Mouse (Mus musculus): ENCODE data around the gene Kctd2. TPM values are rescaled to one million over a fixed set of nuclear protein-coding genes. Genes with fewer than 3 reads are reported as not detected.

Kctd2 gene
- polyA plus RNA-seq, 1 experiment from 2014 or later: 22.0 TPM

DNA sequence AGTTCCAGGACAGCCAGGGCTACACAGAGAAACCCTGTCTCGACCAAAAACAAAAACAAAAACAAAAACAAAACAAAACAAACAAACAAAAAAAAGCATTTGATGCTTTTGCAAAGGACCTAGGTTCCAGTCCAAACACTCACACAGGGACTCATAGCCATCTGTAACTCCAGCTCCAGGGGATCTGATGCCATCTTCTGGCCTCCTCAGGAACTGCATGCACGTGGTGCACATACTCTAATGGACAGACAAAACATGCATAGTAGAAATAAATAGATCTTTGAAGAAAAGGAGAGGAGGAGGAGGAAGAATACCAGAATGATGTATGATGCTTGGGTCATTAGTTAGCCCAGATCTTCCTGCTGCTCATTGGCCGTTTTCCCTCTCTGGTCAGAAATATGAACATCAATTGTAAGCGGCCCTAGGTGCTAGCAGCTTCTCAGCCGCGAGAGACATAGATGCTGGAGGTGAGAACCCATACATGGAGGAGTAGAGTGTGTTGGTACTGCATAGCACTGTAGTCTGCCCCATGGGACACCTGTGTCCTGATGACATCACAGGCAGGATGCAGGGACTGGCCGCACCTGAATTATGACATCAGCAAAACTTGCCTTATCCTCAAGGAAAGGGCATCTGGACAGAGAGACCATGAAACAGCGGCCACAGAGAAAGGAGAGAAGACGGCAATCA is 20.1 kb downstream of the Kctd2 start, which contains the start of gene Trim80:
Gene Trim80, plus strand, starts transcription at position 640 of the 690 bp plus-strand sequence.
- no peak for DNase-seq (ENCODE audit: low spot score)
- H3K36me3 ChIP-seq (ENCODE audit: control insufficient read depth, insufficient read depth, low read length): no peaks in the 10 kb centered on the region
- ATAC-seq (ENCODE audit: insufficient read depth, low FRiP score, low TSS enrichment): no peak
- WGBS: 93% methylated on average over 9 of the region's 9 CpGs
- H3K9me3 ChIP-seq (ENCODE audit: control insufficient read depth, low read length): no peaks in the 10 kb centered on the region
- H3K4me3 ChIP-seq (ENCODE audit: low read depth, low read length): no peak within 1 kb of the TSS
- no peak within 1 kb of the TSS for H3K27ac ChIP-seq (ENCODE audit: low read depth, low read length)
- H3K9ac ChIP-seq (ENCODE audit: low read length): peak within 1 kb of the TSS; percentile 7; the same call in 1 of the 2 replicates
- H3K27me3 ChIP-seq (ENCODE audit: control insufficient read depth, insufficient read depth, low read length): no peaks in the 10 kb centered on the region
- H3K4me2 ChIP-seq (ENCODE audit: low read depth): no peak within 1 kb of the TSS
- no peaks in the 10 kb centered on the region; the same call in 1 of the 2 replicates for H3K4me1 ChIP-seq (ENCODE audit: control insufficient read depth, insufficient read depth, low read length)

DNA sequence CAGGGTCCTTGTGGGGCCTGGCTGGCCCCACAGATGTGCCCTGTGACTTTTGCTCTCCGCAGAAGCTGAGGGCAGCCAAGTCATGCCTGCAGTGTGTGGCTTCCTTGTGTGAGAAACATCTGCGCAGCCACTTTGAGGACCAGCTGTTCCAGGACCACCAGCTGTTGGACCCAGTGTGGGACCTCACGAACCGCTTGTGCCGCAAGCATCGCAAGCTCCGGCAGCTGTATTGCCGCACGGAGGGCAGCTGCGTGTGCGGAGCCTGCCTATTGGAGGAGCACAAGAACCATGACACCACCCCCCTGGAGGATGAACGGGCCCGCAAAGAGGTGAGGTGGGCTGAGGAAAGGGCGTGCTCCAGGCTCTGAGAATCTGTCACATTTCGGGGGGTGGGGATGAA is 21.5 kb downstream of the Kctd2 start:
- DNase-seq (ENCODE audit: low spot score): peak; percentile 19
- H3K9ac ChIP-seq (ENCODE audit: low read length): peak overlapping the region; percentile 7; the same call in 1 of the 2 replicates
- no peaks in the 10 kb centered on the region for H3K9me3 ChIP-seq (ENCODE audit: control insufficient read depth, low read length)
- WGBS: 43% methylated on average over 15 of the region's 15 CpGs
- H3K4me3 ChIP-seq (ENCODE audit: low read depth, low read length): no peak overlapping the region
- no peaks in the 10 kb centered on the region for H3K4me1 ChIP-seq (ENCODE audit: control insufficient read depth, insufficient read depth, low read length)
- H3K36me3 ChIP-seq (ENCODE audit: control insufficient read depth, insufficient read depth, low read length): no peaks in the 10 kb centered on the region
- H3K27me3 ChIP-seq (ENCODE audit: control insufficient read depth, insufficient read depth, low read length): no peaks in the 10 kb centered on the region
- H3K27ac ChIP-seq (ENCODE audit: low read depth, low read length): no peak overlapping the region
- H3K4me2 ChIP-seq (ENCODE audit: low read depth): no peak overlapping the region
- no peak for ATAC-seq (ENCODE audit: insufficient read depth, low FRiP score, low TSS enrichment)

DNA sequence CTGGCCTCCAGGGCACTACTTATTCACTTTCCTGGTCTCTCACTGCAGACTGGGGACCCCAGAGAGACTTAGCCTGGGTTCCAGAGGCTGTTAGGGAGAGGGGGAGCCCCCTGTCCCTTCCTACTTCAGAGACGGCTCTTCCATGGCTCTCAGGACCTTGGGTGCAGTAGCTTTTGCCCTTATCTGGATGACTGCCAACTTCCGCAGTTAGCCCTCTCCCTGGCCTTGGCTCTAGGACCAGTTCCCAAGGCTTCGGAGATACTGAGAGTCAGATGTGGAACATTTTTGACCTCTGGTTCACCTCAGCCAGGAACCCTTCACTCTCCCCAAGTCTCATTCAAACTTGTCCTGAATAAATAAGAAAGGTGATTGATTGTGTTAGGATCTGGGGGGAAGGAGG is 27.0 kb downstream of the Kctd2 start:
- no peaks in the 10 kb centered on the region for H3K4me1 ChIP-seq (ENCODE audit: control insufficient read depth, insufficient read depth, low read length)
- H3K9me3 ChIP-seq (ENCODE audit: control insufficient read depth, low read length): no peaks in the 10 kb centered on the region
- H3K27me3 ChIP-seq (ENCODE audit: control insufficient read depth, insufficient read depth, low read length): no peaks in the 10 kb centered on the region
- no peak overlapping the region for H3K27ac ChIP-seq (ENCODE audit: low read depth, low read length)
- H3K9ac ChIP-seq (ENCODE audit: low read length): no peak overlapping the region
- 75% methylated on average over 3 of the region's 3 CpGs for WGBS
- no peak for ATAC-seq (ENCODE audit: insufficient read depth, low FRiP score, low TSS enrichment)
- no peak overlapping the region for H3K4me2 ChIP-seq (ENCODE audit: low read depth)
- DNase-seq (ENCODE audit: low spot score): no peak
- H3K36me3 ChIP-seq (ENCODE audit: control insufficient read depth, insufficient read depth, low read length): no peaks in the 10 kb centered on the region
- no peak overlapping the region for H3K4me3 ChIP-seq (ENCODE audit: low read depth, low read length)

DNA sequence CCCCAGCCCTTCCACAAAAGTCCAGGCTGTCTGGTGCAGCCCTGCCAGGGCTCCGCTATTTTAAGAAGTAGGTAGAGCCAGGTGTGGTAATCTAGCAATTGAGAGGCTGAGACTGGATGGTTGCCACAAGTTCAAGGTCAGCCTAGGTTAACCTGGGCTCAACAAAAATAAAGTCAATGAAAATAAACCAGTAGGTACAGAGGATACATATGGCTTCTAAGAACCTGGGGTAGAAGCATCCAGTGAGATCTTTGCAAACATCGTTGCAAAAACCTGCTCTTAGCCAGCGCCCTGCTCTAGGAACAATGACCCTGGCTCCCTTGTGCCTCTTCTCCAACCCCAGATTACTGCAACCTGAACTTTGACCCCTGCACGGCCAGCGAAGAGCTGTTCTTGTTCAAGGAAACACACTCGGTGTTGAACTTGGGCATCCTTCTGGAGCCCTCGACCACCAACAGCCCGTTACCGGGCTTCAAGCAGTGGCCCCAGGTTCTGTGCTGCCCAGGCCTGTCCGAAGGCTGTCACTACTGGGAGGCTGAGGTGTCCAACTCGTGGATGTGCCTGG is 27.5 kb downstream of the Kctd2 start:
- Histone ChIP-seq H3K4me2 (ENCODE audit: low read depth) (no peak overlapping the region), H3K4me1 (ENCODE audit: control insufficient read depth, insufficient read depth, low read length) (no peaks in the 10 kb centered on the region), H3K9me3 (ENCODE audit: control insufficient read depth, low read length) (no peaks in the 10 kb centered on the region), H3K9ac (ENCODE audit: low read length) (no peak overlapping the region), H3K27me3 (ENCODE audit: control insufficient read depth, insufficient read depth, low read length) (no peaks in the 10 kb centered on the region), H3K36me3 (ENCODE audit: control insufficient read depth, insufficient read depth, low read length) (no peaks in the 10 kb centered on the region), H3K4me3 (ENCODE audit: low read depth, low read length) (no peak overlapping the region), H3K27ac (ENCODE audit: low read depth, low read length) (no peak overlapping the region)
- 86% methylated on average over 11 of the region's 11 CpGs for WGBS
- no peak for ATAC-seq (ENCODE audit: insufficient read depth, low FRiP score, low TSS enrichment)
- DNase-seq (ENCODE audit: low spot score): no peak

DNA sequence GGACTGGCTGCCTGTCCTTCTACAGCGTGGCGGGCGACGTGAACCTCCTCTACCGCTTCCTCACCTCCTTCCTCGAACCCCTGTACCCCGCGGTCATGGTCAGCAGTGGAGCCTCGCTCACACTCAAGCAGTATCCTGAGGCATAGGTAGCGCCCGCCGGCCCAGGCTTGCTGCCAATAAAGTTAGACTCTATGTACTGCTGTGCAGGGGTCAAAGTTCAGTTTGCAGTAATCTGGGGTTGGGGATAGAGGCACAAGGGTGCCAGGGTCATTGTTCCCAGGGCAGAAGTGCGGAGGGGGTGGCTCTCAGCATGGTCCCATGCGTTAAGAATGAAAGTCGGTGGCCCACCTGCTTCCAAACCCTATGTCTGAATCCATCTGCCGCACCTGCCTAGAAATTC is 28.1 kb downstream of the Kctd2 start:
- DNase-seq (ENCODE audit: low spot score) (no peak), ATAC-seq (ENCODE audit: insufficient read depth, low FRiP score, low TSS enrichment) (no peak)
- no peak overlapping the region for H3K4me3 ChIP-seq (ENCODE audit: low read depth, low read length)
- H3K9ac ChIP-seq (ENCODE audit: low read length): no peak overlapping the region
- no peaks in the 10 kb centered on the region for H3K4me1 ChIP-seq (ENCODE audit: control insufficient read depth, insufficient read depth, low read length)
- H3K27ac ChIP-seq (ENCODE audit: low read depth, low read length): no peak overlapping the region
- WGBS: 85% methylated on average over 16 of the region's 16 CpGs
- H3K27me3 ChIP-seq (ENCODE audit: control insufficient read depth, insufficient read depth, low read length): no peaks in the 10 kb centered on the region
- H3K36me3 ChIP-seq (ENCODE audit: control insufficient read depth, insufficient read depth, low read length): no peaks in the 10 kb centered on the region
- H3K4me2 ChIP-seq (ENCODE audit: low read depth): no peak overlapping the region
- no peaks in the 10 kb centered on the region for H3K9me3 ChIP-seq (ENCODE audit: control insufficient read depth, low read length)

DNA sequence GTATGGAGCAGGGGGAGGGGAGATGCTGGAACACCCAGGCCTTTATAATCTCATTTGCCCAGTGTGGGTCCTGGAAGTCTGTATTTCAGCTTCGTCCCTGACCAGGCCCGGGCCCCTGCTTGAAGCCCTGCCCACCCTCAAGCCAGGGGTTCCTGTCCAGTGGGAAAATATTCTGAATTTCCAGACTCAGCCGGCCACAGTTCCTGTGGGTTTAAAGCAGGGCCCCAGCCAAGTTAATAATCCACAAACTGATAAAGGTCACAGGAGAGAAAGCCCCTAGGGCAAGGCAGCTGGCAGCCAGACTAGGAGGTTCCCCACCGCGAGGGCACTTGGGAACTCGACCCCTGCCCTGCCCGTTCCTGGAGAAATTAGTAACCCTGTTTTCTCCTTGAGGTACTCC is 29.1 kb downstream of the Kctd2 start:
- no peaks in the 10 kb centered on the region for H3K36me3 ChIP-seq (ENCODE audit: control insufficient read depth, insufficient read depth, low read length)
- H3K27me3 ChIP-seq (ENCODE audit: control insufficient read depth, insufficient read depth, low read length): no peaks in the 10 kb centered on the region

DNA sequence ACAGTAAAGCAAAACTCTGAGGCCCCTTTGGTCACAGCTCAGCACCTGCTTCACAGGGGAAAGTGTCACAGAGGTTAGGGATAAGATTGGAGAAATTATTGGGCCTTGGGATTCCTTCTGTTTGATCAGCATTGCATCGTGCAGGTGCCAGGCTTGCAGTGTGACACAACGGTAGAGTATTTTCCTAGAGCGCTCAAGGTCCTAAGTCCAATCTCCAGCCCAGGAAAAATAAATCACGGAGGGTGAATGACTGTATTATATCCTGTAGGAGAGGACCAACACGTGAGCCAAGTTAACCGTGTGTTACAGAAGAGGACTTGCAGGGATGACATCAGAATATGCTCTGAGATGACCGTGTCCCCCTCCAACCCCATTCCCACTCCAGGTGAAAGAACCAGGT is 30.2 kb downstream of the Kctd2 start:
- no peaks in the 10 kb centered on the region for H3K36me3 ChIP-seq (ENCODE audit: control insufficient read depth, insufficient read depth, low read length)
- H3K4me3 ChIP-seq (ENCODE audit: low read depth, low read length): no peak overlapping the region
- H3K4me1 ChIP-seq (ENCODE audit: control insufficient read depth, insufficient read depth, low read length): no peaks in the 10 kb centered on the region
- no peak for ATAC-seq (ENCODE audit: insufficient read depth, low FRiP score, low TSS enrichment)
- no peak overlapping the region for H3K4me2 ChIP-seq (ENCODE audit: low read depth)
- no peak overlapping the region for H3K27ac ChIP-seq (ENCODE audit: low read depth, low read length)
- H3K27me3 ChIP-seq (ENCODE audit: control insufficient read depth, insufficient read depth, low read length): no peaks in the 10 kb centered on the region
- no peak overlapping the region for H3K9ac ChIP-seq (ENCODE audit: low read length)
- H3K9me3 ChIP-seq (ENCODE audit: control insufficient read depth, low read length): no peaks in the 10 kb centered on the region
- no peak for DNase-seq (ENCODE audit: low spot score)
- WGBS: 92% methylated on average over 7 of the region's 7 CpGs

More for the DNA sequence above, 29.1 kb downstream of the Kctd2 start:
- Histone ChIP-seq H3K9me3 (ENCODE audit: control insufficient read depth, low read length) (no peaks in the 10 kb centered on the region), H3K4me2 (ENCODE audit: low read depth) (no peak overlapping the region), H3K27ac (ENCODE audit: low read depth, low read length) (no peak overlapping the region), H3K4me1 (ENCODE audit: control insufficient read depth, insufficient read depth, low read length) (no peaks in the 10 kb centered on the region), H3K4me3 (ENCODE audit: low read depth, low read length) (no peak overlapping the region), H3K9ac (ENCODE audit: low read length) (no peak overlapping the region)
- no peak for ATAC-seq (ENCODE audit: insufficient read depth, low FRiP score, low TSS enrichment)
- no peak for DNase-seq (ENCODE audit: low spot score)
- whole genome bisulfite sequencing: 53% methylated on average over 7 of the region's 7 CpGs

DNA sequence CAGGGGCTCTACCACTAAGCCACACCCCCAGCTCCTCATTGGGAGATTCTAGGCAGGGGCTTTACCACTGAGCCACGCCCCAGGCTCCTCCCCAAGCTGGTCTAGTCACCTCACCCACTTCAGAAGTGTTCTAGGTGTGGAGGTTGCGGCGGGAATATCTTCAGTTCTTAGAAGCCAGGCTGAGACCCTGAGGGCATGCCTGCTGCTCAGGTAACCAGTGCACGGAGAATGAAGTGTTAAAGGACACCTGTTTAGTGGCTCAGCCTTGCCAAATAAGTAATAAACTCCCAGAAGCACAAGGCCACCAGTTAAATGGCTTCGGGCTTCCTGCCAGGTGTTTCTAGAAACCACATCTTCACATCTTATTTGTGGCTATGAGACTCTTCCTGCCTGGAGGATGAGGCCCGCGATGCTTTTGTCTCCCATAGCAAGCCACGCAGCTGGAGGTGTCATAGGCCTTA is 31.9 kb downstream of the Kctd2 start:
- Histone ChIP-seq H3K27me3 (ENCODE audit: control insufficient read depth, insufficient read depth, low read length) (no peaks in the 10 kb centered on the region), H3K9me3 (ENCODE audit: control insufficient read depth, low read length) (no peaks in the 10 kb centered on the region), H3K36me3 (ENCODE audit: control insufficient read depth, insufficient read depth, low read length) (no peaks in the 10 kb centered on the region), H3K4me3 (ENCODE audit: low read depth, low read length) (no peak overlapping the region), H3K27ac (ENCODE audit: low read depth, low read length) (no peak overlapping the region), H3K9ac (ENCODE audit: low read length) (no peak overlapping the region), H3K4me2 (ENCODE audit: low read depth) (no peak overlapping the region), H3K4me1 (ENCODE audit: control insufficient read depth, insufficient read depth, low read length) (no peaks in the 10 kb centered on the region)
- DNase-seq (ENCODE audit: low spot score) (no peak), ATAC-seq (ENCODE audit: insufficient read depth, low FRiP score, low TSS enrichment) (no peak)
- 91% methylated on average over 8 of the region's 8 CpGs for WGBS

DNA sequence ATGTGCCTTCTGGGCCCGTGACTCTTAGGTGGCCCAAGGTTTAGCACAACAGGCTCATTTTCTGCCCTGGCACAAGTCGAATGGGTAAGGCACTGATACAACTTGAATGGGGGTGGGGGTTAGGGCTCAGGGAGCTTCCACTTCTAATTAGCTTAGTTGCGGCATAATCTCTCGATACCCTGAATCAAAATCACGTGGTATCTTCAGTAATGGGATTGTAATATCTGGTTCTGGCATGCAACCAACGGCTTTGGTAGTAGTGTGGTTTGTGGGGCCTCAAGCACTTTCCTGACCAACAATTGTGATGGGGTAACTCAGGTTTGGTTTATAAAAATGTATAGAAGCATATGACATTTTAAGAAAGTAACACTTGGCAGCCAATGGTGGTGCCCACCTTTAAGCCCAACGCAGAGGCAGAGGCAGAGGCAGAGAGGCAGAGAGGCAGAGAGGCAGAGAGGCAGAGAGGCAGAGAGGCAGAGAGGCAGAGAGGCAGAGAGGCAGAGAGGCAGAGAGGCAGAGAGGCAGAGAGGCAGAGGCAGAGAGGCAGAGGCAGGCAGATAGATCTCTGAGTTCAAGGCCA is 32.4 kb downstream of the Kctd2 start:
- WGBS: 89% methylated on average over 7 of the region's 7 CpGs
- Histone ChIP-seq H3K4me1 (ENCODE audit: control insufficient read depth, insufficient read depth, low read length) (no peaks in the 10 kb centered on the region), H3K4me3 (ENCODE audit: low read depth, low read length) (no peak overlapping the region), H3K4me2 (ENCODE audit: low read depth) (no peak overlapping the region), H3K9me3 (ENCODE audit: control insufficient read depth, low read length) (no peaks in the 10 kb centered on the region), H3K27me3 (ENCODE audit: control insufficient read depth, insufficient read depth, low read length) (no peaks in the 10 kb centered on the region), H3K27ac (ENCODE audit: low read depth, low read length) (no peak overlapping the region), H3K9ac (ENCODE audit: low read length) (no peak overlapping the region), H3K36me3 (ENCODE audit: control insufficient read depth, insufficient read depth, low read length) (no peaks in the 10 kb centered on the region)
- no peak for DNase-seq (ENCODE audit: low spot score)
- ATAC-seq (ENCODE audit: insufficient read depth, low FRiP score, low TSS enrichment): no peak

Data from neural tube, embryonic 11.5 days (tissue).